16 mouse cellular contexts compared by ENCODE assay signal in genomic region chr13:58537916-58538233, GRCm38 (mm10).
A peak's percentile ranks its signal among the peaks of the same experiment; 100 is the strongest.
DNase-seq lines count a peak whose midpoint lies in the region; ATAC-seq and TF ChIP-seq lines count a peak whose summit lies in the region.
"Had no signal": no experiment of that assay in that cellular context is flagged by ENCODE, and none has a peak within 500 bp of the region (broad histone marks: within the 10 kb centered on the region; RNA-seq: fewer than 3 reads in every experiment).

No protein-coding gene starts in this region.

- no peak overlapping the region for H3K4me3 ChIP-seq in liver, postnatal 0 days (ENCODE audit: low read depth, low read length)
- no peak overlapping the region for H3K4me3 ChIP-seq in limb, embryonic 10.5 days
- H3K4me3 ChIP-seq: embryonic facial prominence, embryonic 15.5 days; limb, embryonic 13.5 days had no signal

- no peaks in the 10 kb centered on the region for H3K9me3 ChIP-seq in liver, postnatal 0 days (ENCODE audit: low read length)
- H3K9me3 ChIP-seq in limb, embryonic 10.5 days (replicated peaks): no peaks in the 10 kb centered on the region
- H3K9me3 ChIP-seq: embryonic facial prominence, embryonic 15.5 days; limb, embryonic 13.5 days had no signal

- peak; percentile 45; the same call in 1 of the 2 replicates for ATAC-seq in common myeloid progenitor, adult 5-6 weeks (replicated peaks; ENCODE audit: low read depth, poor library complexity, severe bottlenecking)
- peak; percentile 75 for ATAC-seq in liver, postnatal 0 days
- ATAC-seq: activated CD4-positive, CD25-positive, alpha-beta regulatory T cell, adult 4 months; forebrain, embryonic 16.5 days had no signal

- 0 out of 2 replicates have a peak, but pooled peaks have one; percentile 25 for TF ChIP-seq EP300 in liver, postnatal 0 days (IDR thresholded peaks at IDR 0.05; ENCODE audit: low read depth)

- peak; percentile 15 for DNase-seq in urinary bladder, postnatal 14 days (ENCODE audit: low spot score)
- no peak for DNase-seq in urinary bladder, postnatal 25 days (ENCODE audit: low spot score)
- DNase-seq in liver, postnatal 0 days: peak; percentile 37
- no peak for DNase-seq in thymus, postnatal 36 days
- DNase-seq in right cerebral cortex, postnatal 14 days: no peak
- no peak for DNase-seq in limb, embryonic 10.5 days (ENCODE audit: low spot score)
- DNase-seq: cerebellum, postnatal 36 days; kidney, postnatal 10 days; right cerebral cortex, adult 18-20 months; thymus, postnatal 25 days had no signal

- no peaks in the 10 kb centered on the region for H3K36me3 ChIP-seq in liver, postnatal 0 days (replicated peaks; ENCODE audit: insufficient read depth, low read length)
- H3K36me3 ChIP-seq in limb, embryonic 10.5 days: no peaks in the 10 kb centered on the region
- H3K36me3 ChIP-seq: embryonic facial prominence, embryonic 15.5 days; limb, embryonic 13.5 days had no signal

- H3K4me1 ChIP-seq in liver, postnatal 0 days (ENCODE audit: insufficient read depth): peaks cover 8% of the 10 kb centered on the region; the same call in 1 of the 2 replicates
- H3K4me1 ChIP-seq in limb, embryonic 10.5 days: peaks cover 10% of the 10 kb centered on the region
- H3K4me1 ChIP-seq: embryonic facial prominence, embryonic 15.5 days; limb, embryonic 13.5 days had no signal

- TF ChIP-seq CTCF in liver, postnatal 0 days (IDR thresholded peaks at IDR 0.05; ENCODE audit: low read depth): no peak

- H3K27me3 ChIP-seq in liver, postnatal 0 days (ENCODE audit: insufficient read depth, low read length): no peaks in the 10 kb centered on the region
- H3K27me3 ChIP-seq in limb, embryonic 10.5 days (ENCODE audit: low read depth, poor library complexity, severe bottlenecking): no peaks in the 10 kb centered on the region
- H3K27me3 ChIP-seq: embryonic facial prominence, embryonic 15.5 days; limb, embryonic 13.5 days had no signal

- no peak overlapping the region for H3K4me2 ChIP-seq in liver, postnatal 0 days (ENCODE audit: low read depth, low read length)
- H3K4me2 ChIP-seq: embryonic facial prominence, embryonic 15.5 days; limb, embryonic 13.5 days had no signal

- peak overlapping the region; percentile 32; the same call in 1 of the 2 replicates for H3K27ac ChIP-seq in liver, postnatal 0 days (ENCODE audit: low read depth)
- H3K27ac ChIP-seq in limb, embryonic 10.5 days: no peak overlapping the region
- H3K27ac ChIP-seq: embryonic facial prominence, embryonic 15.5 days; limb, embryonic 13.5 days; macrophage had no signal

- 31% methylated on average over 6 of the region's 6 CpGs for WGBS in liver, postnatal 0 days (ENCODE audit: insufficient replicate concordance)
- whole genome bisulfite sequencing in limb, embryonic 10.5 days: 78% methylated on average over 6 of the region's 6 CpGs

- H3K9ac ChIP-seq in liver, postnatal 0 days (replicated peaks): no peak overlapping the region
- H3K9ac ChIP-seq: embryonic facial prominence, embryonic 15.5 days; limb, embryonic 13.5 days had no signal

Comparison
In these comparisons a context has a peak if more than half of its experiments do, and no peak if none do; other contexts are left out.
1. DNase-seq: peak in urinary bladder, postnatal 14 days (single experiment) and liver, postnatal 0 days (single experiment); none in urinary bladder, postnatal 25 days (single experiment), thymus, postnatal 36 days (0 of 2), right cerebral cortex, postnatal 14 days (single experiment) and limb, embryonic 10.5 days (single experiment).